Mouse (Mus musculus): ENCODE data around the gene Kcna6. TPM values are rescaled to one million over a fixed set of nuclear protein-coding genes. Genes with fewer than 3 reads are reported as not detected.

Kcna6 gene
- 17.8 and 20.4 TPM in 2 replicates for polyA plus RNA-seq (2015; fragmentation: Nextera tagmentation; extraction: Ambion mirVana)

DNA sequence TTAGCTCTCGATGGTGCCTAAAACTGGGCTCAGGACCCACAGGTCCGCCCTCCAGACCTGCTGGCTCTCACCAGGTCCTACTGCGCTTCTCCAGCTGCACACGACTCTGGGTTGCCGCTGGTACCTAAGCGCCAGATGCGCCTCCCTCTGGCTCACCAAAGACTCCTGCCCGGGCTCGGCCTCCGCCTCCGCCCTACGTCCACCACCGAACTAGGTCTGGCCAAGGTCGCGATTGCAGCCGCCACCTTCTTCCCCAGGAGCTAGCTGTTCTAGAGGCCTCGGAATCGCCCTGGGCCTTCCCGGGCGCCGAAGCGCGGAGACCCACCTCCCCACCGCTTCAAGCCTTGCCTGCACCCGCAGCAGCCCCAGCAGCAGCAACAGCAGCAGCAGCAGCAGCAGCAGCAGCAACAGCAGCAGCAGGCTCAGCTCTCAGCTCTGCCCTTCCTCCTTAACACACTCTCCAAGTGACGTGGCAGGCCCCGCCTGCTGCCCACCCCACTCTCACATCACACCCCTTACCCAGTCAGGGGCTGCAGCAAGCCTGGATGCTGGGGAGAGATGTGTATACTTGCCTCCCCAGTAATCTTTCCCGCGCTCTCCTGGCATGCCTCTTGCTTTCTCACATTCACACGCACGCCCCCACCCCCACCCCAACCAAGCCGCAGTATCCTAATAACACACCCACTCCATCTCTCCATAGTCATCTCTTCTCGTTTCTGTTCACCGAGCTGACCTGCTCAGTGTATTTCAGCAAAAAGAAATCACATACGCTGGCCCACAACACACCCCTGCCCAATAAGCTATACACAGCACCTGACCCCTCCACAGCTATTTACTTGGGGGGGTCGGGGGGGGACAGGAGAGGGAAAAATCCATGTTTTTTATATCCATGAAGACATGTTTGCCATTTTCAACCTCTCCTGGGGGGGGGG is at the start of gene Kcna6:
TSS of gene Kcna6 (minus strand) at position 464 of the 932 bp plus-strand sequence.
- peak within 1 kb of the TSS; percentile 73 for H3K4me2 ChIP-seq
- peak within 1 kb of the TSS; percentile 49 for H3K9ac ChIP-seq
- H3K4me3 ChIP-seq: peak within 1 kb of the TSS; percentile 53
- H3K4me1 ChIP-seq: peaks cover 28% of the 10 kb centered on the region
- H3K27me3 ChIP-seq (replicated peaks): peaks cover 13% of the 10 kb centered on the region; the same call in 1 of the 2 replicates
- peak within 1 kb of the TSS; percentile 78 for H3K27ac ChIP-seq
- WGBS: 3% methylated on average over 35 of the region's 36 CpGs
- peak; percentile 97 for ATAC-seq (replicated peaks)
- no peaks in the 10 kb centered on the region for H3K36me3 ChIP-seq (replicated peaks)
- H3K9me3 ChIP-seq: no peaks in the 10 kb centered on the region

GRCm38 (mm10) chr6:126788863-126789262 is 48.4 kb upstream of the Kcna6 start:
- no peaks in the 10 kb centered on the region for H3K36me3 ChIP-seq (replicated peaks)
- H3K4me3 ChIP-seq: no peak overlapping the region
- 82% methylated on average over 8 of the region's 8 CpGs for WGBS
- H3K4me2 ChIP-seq: no peak overlapping the region
- no peaks in the 10 kb centered on the region for H3K4me1 ChIP-seq
- no peak overlapping the region for H3K9ac ChIP-seq
- ATAC-seq (replicated peaks): no peak
- no peaks in the 10 kb centered on the region for H3K9me3 ChIP-seq
- no peaks in the 10 kb centered on the region for H3K27me3 ChIP-seq (replicated peaks)
- H3K27ac ChIP-seq: no peak overlapping the region

GRCm38 (mm10) chr6:126784206-126784605 is 43.7 kb upstream of the Kcna6 start:
- Histone ChIP-seq H3K9me3 (no peaks in the 10 kb centered on the region), H3K4me3 (no peak overlapping the region), H3K4me2 (no peak overlapping the region), H3K27me3 (replicated peaks) (no peaks in the 10 kb centered on the region), H3K9ac (no peak overlapping the region), H3K27ac (no peak overlapping the region), H3K36me3 (replicated peaks) (no peaks in the 10 kb centered on the region), H3K4me1 (no peaks in the 10 kb centered on the region)
- WGBS: 53% methylated on average over 5 of the region's 5 CpGs
- ATAC-seq (replicated peaks): no peak

DNA sequence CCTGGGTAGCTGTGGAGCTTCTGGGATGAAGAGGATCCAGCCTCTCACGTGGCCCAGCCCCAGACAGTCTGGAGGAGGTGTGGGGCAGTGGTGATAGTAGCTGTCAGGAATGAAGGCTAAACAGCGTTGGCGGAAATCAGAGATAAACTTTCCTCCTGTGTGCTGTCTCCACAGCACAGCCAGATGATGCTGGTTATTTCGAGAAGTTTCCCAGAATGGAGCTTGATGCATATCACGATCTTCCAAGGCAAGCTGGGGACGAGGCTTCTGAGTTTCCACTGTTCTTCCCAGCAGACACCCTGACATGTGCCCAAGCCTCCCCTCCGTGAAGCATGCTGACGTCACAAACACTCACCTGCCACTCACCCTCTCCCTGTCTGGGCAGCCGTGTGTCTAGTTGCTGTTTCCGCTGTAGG is 43.2 kb upstream of the Kcna6 start:
- 75% methylated on average over 10 of the region's 10 CpGs for WGBS
- Histone ChIP-seq H3K9me3 (no peaks in the 10 kb centered on the region), H3K27me3 (replicated peaks) (no peaks in the 10 kb centered on the region), H3K4me1 (no peaks in the 10 kb centered on the region), H3K4me2 (no peak overlapping the region), H3K27ac (no peak overlapping the region), H3K4me3 (no peak overlapping the region), H3K9ac (no peak overlapping the region), H3K36me3 (replicated peaks) (no peaks in the 10 kb centered on the region)
- ATAC-seq (replicated peaks): no peak

DNA sequence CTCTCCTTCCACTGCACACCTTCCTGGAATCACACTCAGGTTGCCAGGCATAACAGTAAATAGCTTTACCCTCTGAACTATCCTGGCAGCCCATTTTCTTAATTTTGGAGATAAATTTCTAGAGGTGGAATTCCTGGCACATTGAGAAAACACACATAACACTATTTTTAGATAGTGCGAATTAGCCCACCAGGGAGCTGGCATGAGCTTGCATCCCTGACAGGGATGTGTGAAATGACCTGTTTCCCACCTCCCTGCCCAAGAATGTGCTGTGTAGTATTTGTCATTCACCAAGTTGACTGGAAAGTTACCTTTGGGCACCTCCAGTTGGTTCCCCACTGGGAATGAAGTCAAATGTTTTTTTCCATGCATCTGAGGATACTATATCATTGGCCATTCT is 42.6 kb upstream of the Kcna6 start:
- no peak for ATAC-seq (replicated peaks)
- Histone ChIP-seq H3K9ac (no peak overlapping the region), H3K36me3 (replicated peaks) (no peaks in the 10 kb centered on the region), H3K4me2 (no peak overlapping the region), H3K27me3 (replicated peaks) (no peaks in the 10 kb centered on the region), H3K4me3 (no peak overlapping the region), H3K9me3 (no peaks in the 10 kb centered on the region), H3K4me1 (no peaks in the 10 kb centered on the region), H3K27ac (no peak overlapping the region)
- WGBS: 97% methylated on average over 1 of the region's 1 CpGs

DNA sequence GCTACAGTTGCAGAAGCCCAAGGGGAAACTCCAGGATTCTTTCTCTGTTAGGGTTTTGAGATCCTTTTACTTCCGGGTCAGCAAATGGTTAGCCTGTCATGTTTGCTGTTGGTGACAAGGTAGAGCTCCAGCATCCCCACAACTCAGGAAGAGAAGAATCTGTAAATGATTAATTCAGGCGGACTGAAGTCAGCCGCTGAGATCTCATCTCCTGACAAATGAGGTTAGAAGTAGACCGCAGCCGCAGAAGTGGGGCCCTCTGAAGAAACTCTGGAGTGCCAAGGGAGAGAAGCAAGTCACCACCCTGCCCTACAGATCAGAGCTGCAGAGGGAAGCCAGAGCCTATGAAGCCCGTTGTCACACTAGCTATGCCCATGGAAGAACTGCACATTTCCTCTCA is 37.4 kb upstream of the Kcna6 start:
- Histone ChIP-seq H3K36me3 (replicated peaks) (no peaks in the 10 kb centered on the region), H3K4me2 (no peak overlapping the region), H3K27ac (no peak overlapping the region), H3K4me3 (no peak overlapping the region), H3K9ac (no peak overlapping the region), H3K4me1 (no peaks in the 10 kb centered on the region), H3K27me3 (replicated peaks) (no peaks in the 10 kb centered on the region), H3K9me3 (no peaks in the 10 kb centered on the region)
- no peak for ATAC-seq (replicated peaks)
- WGBS: 88% methylated on average over 6 of the region's 6 CpGs

- 0 out of 2 replicates have a peak, but pooled peaks have one; percentile 46 for ATAC-seq (replicated peaks)
- Histone ChIP-seq H3K9ac (no peak overlapping the region), H3K36me3 (replicated peaks) (no peaks in the 10 kb centered on the region), H3K4me2 (no peak overlapping the region), H3K9me3 (no peaks in the 10 kb centered on the region), H3K4me3 (no peak overlapping the region), H3K27me3 (replicated peaks) (no peaks in the 10 kb centered on the region), H3K27ac (no peak overlapping the region), H3K4me1 (peaks cover 13% of the 10 kb centered on the region)
- WGBS: 68% methylated on average over 4 of the region's 4 CpGs
These were observed 33.4 kb upstream of the Kcna6 start for GRCm38 (mm10) chr6:126773873-126774272.

- ATAC-seq (replicated peaks): no peak
- Histone ChIP-seq H3K4me2 (no peak overlapping the region), H3K4me3 (no peak overlapping the region), H3K4me1 (peaks cover 28% of the 10 kb centered on the region), H3K9me3 (no peaks in the 10 kb centered on the region), H3K27ac (no peak overlapping the region), H3K9ac (no peak overlapping the region), H3K36me3 (replicated peaks) (no peaks in the 10 kb centered on the region), H3K27me3 (replicated peaks) (no peaks in the 10 kb centered on the region)
- WGBS: 72% methylated on average over 4 of the region's 4 CpGs
These were observed 31.9 kb upstream of the Kcna6 start for GRCm38 (mm10) chr6:126772326-126772725.

DNA sequence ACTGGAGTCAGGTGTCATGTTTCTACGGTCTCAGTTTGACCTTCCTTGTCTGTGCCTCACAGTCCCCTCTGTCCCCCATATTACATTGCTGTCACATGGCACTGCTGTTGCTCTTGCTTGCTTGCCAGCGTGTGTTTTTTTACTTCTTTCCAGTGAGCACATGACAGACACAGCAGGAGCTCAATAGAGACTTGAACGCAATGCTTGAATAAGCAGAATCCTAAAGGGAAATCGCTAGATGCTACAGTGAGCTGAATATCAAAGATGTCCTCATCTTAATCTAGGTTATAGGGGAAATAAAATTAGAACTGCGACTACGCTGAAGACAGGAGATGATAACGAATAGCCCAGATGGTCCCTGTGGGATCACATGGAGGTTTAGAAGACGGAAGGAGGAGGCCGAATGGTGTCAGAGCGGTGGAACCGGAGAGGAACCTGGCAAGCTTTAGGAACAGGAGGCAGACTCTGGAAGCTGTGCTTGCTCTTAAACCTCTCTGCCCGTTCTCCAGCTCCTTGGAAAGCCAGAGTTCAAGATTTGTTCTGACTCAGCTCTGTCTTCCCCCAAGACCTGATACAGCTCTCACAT is 29.8 kb upstream of the Kcna6 start:
- H3K27ac ChIP-seq: no peak overlapping the region
- 58% methylated on average over 12 of the region's 12 CpGs for WGBS
- H3K4me3 ChIP-seq: no peak overlapping the region
- no peaks in the 10 kb centered on the region for H3K27me3 ChIP-seq (replicated peaks)
- no peaks in the 10 kb centered on the region for H3K9me3 ChIP-seq
- H3K36me3 ChIP-seq (replicated peaks): no peaks in the 10 kb centered on the region
- H3K9ac ChIP-seq: no peak overlapping the region
- H3K4me1 ChIP-seq: peaks cover 35% of the 10 kb centered on the region
- no peak overlapping the region for H3K4me2 ChIP-seq
- ATAC-seq (replicated peaks): no peak

DNA sequence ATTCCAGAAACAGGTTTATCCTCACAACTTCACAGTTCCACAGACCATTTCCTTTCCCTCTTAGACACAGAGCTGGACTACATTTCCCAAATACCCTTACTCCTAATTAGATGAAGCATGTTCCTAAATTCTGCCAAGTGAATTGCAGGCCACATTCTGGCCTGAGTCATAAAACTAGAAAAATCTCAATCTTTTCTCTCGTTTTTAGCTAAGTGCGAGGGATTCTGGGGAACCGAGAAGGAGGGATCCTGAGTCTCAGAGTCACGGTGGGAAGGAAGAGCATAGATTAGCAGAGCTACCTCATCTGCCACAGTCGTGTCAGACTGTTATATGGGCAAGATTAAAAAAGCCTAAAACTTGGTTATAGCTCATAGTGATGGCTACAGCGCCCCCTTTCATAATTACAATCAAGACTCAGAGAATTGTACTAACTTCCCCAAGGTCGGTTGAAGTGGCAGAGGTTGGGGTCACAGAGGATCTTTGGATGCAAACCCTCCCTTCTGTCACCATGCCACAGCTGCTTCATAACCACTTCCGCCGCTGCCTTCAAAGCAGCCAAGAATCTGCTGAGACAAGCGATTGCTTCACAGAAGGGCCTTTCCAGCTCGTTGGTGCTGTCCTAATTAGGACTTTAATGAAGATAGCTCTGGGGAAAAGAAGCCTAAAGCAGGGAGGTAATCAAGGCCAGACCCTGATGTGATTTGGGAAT is 28.6 kb upstream of the Kcna6 start:
- Histone ChIP-seq H3K27me3 (replicated peaks) (no peaks in the 10 kb centered on the region), H3K9me3 (no peaks in the 10 kb centered on the region), H3K27ac (peak overlapping the region; percentile 78), H3K4me3 (no peak overlapping the region), H3K9ac (no peak overlapping the region), H3K4me2 (no peak overlapping the region), H3K4me1 (peaks cover 42% of the 10 kb centered on the region), H3K36me3 (replicated peaks) (no peaks in the 10 kb centered on the region)
- WGBS: 52% methylated on average over 11 of the region's 11 CpGs
- no peak for ATAC-seq (replicated peaks)

DNA sequence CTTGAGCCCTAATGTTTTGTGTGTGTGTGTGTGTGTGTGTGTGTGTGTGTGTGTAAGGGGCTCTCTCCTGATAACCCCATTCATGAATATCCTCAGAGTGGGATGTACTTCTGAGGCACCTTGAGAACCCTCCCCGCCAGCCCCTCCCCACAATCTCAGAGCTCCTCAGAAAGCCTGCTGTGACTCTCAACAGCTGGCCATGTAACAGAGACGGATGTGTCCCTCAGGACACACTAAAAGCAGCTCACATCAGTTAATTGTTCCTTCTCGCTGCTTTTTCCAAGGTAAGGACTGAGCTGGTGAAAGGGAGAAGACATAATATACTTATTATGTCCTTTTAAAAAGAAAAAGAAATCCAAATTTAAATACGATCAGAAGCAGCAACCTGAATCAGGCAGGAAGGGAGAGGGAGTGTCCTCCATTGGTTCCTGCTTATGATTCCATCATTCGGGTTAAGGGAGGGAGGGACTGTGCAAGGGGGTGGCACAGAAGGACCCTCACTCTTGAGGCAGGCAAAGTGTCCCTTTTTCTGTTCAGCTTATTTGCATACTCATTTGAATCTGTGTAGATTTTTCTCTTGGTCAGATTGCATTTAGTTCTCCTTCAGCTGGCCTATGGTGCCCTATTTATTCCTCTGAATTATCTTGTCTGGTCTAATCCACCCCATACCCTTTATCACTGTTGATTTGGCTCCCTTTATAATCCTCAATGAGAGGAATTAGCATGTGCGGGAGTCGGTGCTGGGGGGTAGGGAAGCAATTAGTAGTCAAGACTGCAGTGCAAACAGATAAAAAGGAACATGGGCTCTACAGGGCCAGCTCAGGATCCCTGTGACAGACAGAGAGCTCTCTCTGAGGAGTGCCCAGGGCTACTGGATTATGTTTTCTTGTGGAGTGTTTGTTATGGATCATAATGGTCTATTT is 27.4 kb upstream of the Kcna6 start:
- peaks cover 42% of the 10 kb centered on the region for H3K4me1 ChIP-seq
- H3K9me3 ChIP-seq: no peaks in the 10 kb centered on the region
- H3K9ac ChIP-seq: no peak overlapping the region
- ATAC-seq (replicated peaks): peak; percentile 84
- H3K4me3 ChIP-seq: no peak overlapping the region
- H3K27me3 ChIP-seq (replicated peaks): no peaks in the 10 kb centered on the region
- peak overlapping the region; percentile 78 for H3K27ac ChIP-seq
- H3K4me2 ChIP-seq: peak overlapping the region; percentile 8; the same call in 1 of the 2 replicates
- no peaks in the 10 kb centered on the region for H3K36me3 ChIP-seq (replicated peaks)
- 8% methylated on average over 7 of the region's 7 CpGs for WGBS
